Mouse (Mus musculus) lung, postnatal 0 days (tissue): ENCODE data around the gene Syn3.

Experiments used
- CTCF ChIP-seq: IDR thresholded peaks from 2 replicates; pipeline ENCODE4 v1.5.1; 2016; ENCODE audit warnings: antibody characterized with exemption, mild to moderate bottlenecking
- EP300 ChIP-seq: IDR thresholded peaks from 2 replicates; pipeline ENCODE4 v1.6.1; 2016; ENCODE audit warnings: antibody characterized with exemption, mild to moderate bottlenecking, control low read depth

DNA sequence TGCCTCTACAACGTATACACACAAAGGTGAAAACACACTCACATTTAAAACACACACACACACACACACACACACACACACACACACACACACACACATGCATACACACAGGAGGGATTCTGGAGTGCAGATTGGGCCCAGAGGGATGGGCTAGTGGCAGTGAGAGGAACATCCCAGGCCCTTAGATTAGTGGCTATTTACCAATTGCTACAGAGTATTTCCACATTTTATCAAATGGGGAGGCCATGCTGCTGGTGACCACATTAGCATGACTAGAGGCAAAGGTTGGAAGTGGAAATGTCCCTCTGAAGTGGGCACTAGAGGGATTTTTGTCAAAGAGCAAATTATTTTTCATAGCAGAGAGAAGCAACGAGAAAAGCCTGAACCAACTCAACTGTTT, 489.0 kb downstream of the Syn3 start:
- TF ChIP-seq CTCF (no peak), EP300 (no peak)
